Mouse (Mus musculus) heart, embryonic 14.5 days (tissue): ENCODE results near the gene Asprv1. TPM values are rescaled to one million over a fixed set of nuclear protein-coding genes. Genes with fewer than 3 reads are reported as not detected.

Experiments used
- ATAC-seq: fragments of 200-750 bp; cut with Nextera tagmentation; 2 replicates; pipeline ENCODE4 v1.8.0; 2017; ENCODE audit warnings: low read depth, moderate TSS enrichment; ENCODE audit not compliant: insufficient number of reproducible peaks, insufficient read depth, low FRiP score
- H3K27ac ChIP-seq, 2 experiments: fragments of 200-500 bp in 1 of 2; fragments of 300-500 bp in 1 of 2; sonication (generic) in 1 of 2; replicated peaks in 1 of 2; 2 replicates each; pipeline ENCODE4 v1.5.1; 2012 to 2014; ENCODE audit warnings: low read depth in 2 of 2, low read length in 2 of 2, control low read depth in 1 of 2, mild to moderate bottlenecking in 1 of 2, mixed read lengths in 1 of 2; ENCODE audit not compliant: control insufficient read depth in 1 of 2, insufficient read depth in 1 of 2
- H3K27me3 ChIP-seq: fragments of 300-500 bp; sonication (generic); 2 replicates; pipeline ENCODE4 v1.6.1; 2014; ENCODE audit warnings: mild to moderate bottlenecking, low read length, control low read depth; ENCODE audit not compliant: control insufficient read depth, insufficient read depth
- H3K36me3 ChIP-seq: fragments of 300-500 bp; sonication (generic); 2 replicates; pipeline ENCODE4 v1.6.1; 2014; ENCODE audit warnings: mild to moderate bottlenecking, control low read depth, low read length, mixed read lengths; ENCODE audit not compliant: control insufficient read depth, insufficient read depth
- H3K4me1 ChIP-seq, 2 experiments: fragments of 200-500 bp in 1 of 2; fragments of 300-500 bp in 1 of 2; sonication (generic) in 1 of 2; 2 replicates each; pipeline ENCODE4 v1.6.1; 2012 to 2014; ENCODE audit warnings: low read length in 2 of 2, control low read depth in 1 of 2, mixed read lengths in 1 of 2; ENCODE audit not compliant: control insufficient read depth in 2 of 2, insufficient read depth in 2 of 2
- H3K4me2 ChIP-seq: fragments of 300-500 bp; sonication (generic); 2 replicates; pipeline ENCODE4 v1.6.1; 2014; ENCODE audit warnings: mild to moderate bottlenecking, low read length
- H3K4me3 ChIP-seq, 2 experiments: fragments of 200-500 bp in 1 of 2; fragments of 300-500 bp in 1 of 2; sonication (generic) in 1 of 2; 2 replicates each; pipeline ENCODE4 v1.5.1; 2012 to 2014; ENCODE audit warnings: low read length in 2 of 2, mild to moderate bottlenecking in 2 of 2, control low read depth in 1 of 2, low read depth in 1 of 2, moderate library complexity in 1 of 2; ENCODE audit not compliant: control insufficient read depth in 1 of 2, insufficient read depth in 1 of 2
- H3K9ac ChIP-seq: fragments of 300-500 bp; sonication (generic); 2 replicates; pipeline ENCODE4 v1.6.1; 2014; ENCODE audit warnings: mild to moderate bottlenecking, low read length
- H3K9me3 ChIP-seq: fragments of 300-500 bp; sonication (generic); 2 replicates; pipeline ENCODE4 v1.6.1; 2016; ENCODE audit warnings: low read length, control low read depth; ENCODE audit not compliant: control insufficient read depth
- WGBS: fragments of 180-500 bp; shearing (Covaris S2); extraction: QIAGEN DNeasy Blood & Tissue Kit; methylation state at CpG from one replicate; pipeline ENCODE4 v1.1.7; 2014; 5-methylcytosine and 5-hydroxymethylcytosine counted together
- polyA plus RNA-seq: library from polyadenylated mRNA; unstranded; fragments of >200 nt; fragmentation: Nextera tagmentation; extraction: Ambion mirVana; gene quantifications from 2 replicates; pipeline ENCODE4 v1.2.1, GENCODE M21; 2014

Gene Asprv1
- polyA plus RNA-seq, 1 experiment from 2014 or later: not detected

GRCm38 (mm10) chr6:86653026-86653425, 25.1 kb downstream of the Asprv1 start:
- Histone ChIP-seq H3K27ac (no peak overlapping the region), H3K9me3 (no peaks in the 10 kb centered on the region), H3K36me3 (peaks cover 55% of the 10 kb centered on the region), H3K4me1 (peaks cover 6 to 14% of the 10 kb centered on the region in 2 experiments), H3K27me3 (no peaks in the 10 kb centered on the region), H3K9ac (no peak overlapping the region), H3K4me3 (no peak overlapping the region), H3K4me2 (no peak overlapping the region)
- WGBS: 93% methylated on average over 6 of the region's 6 CpGs
- no peak for ATAC-seq

GRCm38 (mm10) chr6:86654270-86654916, 26.4 kb downstream of the Asprv1 start:
- 73% methylated on average over 9 of the region's 9 CpGs for WGBS
- peaks cover 6 to 14% of the 10 kb centered on the region in 2 experiments for H3K4me1 ChIP-seq
- no peak for ATAC-seq

DNA sequence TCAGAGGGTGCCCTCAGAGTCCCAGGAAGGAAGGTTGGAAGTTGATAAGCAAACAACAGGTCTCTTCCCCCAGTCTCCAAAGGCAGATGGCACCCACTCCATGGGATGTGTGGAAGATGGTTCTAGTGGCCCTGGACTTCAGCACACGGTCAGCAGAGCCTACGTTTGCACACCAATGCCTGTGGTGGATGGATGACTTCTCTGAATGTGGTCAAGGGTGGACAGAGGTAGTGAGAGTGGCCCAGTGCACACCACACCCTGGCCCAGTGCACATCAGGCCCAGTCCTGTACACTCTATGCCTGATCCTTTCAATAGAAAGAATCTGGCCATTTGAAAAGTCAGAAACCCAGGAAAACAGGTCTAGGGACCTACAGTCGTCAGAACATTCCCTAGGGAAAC, 30.5 kb downstream of the Asprv1 start:
- H3K9ac ChIP-seq: no peak overlapping the region
- H3K36me3 ChIP-seq: peaks cover 42% of the 10 kb centered on the region
- H3K4me1 ChIP-seq: peaks cover 6 to 14% of the 10 kb centered on the region in 2 experiments
- H3K4me3 ChIP-seq: no peak overlapping the region
- H3K4me2 ChIP-seq: no peak overlapping the region
- no peaks in the 10 kb centered on the region for H3K9me3 ChIP-seq
- ATAC-seq: no peak
- WGBS: 82% methylated on average over 3 of the region's 3 CpGs
- H3K27me3 ChIP-seq: no peaks in the 10 kb centered on the region
- no peak overlapping the region for H3K27ac ChIP-seq

More at GRCm38 (mm10) chr6:86654270-86654916, 26.4 kb downstream of the Asprv1 start:
- no peak overlapping the region for H3K27ac ChIP-seq
- no peak overlapping the region for H3K4me3 ChIP-seq
- no peaks in the 10 kb centered on the region for H3K9me3 ChIP-seq
- H3K36me3 ChIP-seq: peaks cover 45% of the 10 kb centered on the region
- H3K27me3 ChIP-seq: no peaks in the 10 kb centered on the region
- no peak overlapping the region for H3K9ac ChIP-seq
- H3K4me2 ChIP-seq: no peak overlapping the region

DNA sequence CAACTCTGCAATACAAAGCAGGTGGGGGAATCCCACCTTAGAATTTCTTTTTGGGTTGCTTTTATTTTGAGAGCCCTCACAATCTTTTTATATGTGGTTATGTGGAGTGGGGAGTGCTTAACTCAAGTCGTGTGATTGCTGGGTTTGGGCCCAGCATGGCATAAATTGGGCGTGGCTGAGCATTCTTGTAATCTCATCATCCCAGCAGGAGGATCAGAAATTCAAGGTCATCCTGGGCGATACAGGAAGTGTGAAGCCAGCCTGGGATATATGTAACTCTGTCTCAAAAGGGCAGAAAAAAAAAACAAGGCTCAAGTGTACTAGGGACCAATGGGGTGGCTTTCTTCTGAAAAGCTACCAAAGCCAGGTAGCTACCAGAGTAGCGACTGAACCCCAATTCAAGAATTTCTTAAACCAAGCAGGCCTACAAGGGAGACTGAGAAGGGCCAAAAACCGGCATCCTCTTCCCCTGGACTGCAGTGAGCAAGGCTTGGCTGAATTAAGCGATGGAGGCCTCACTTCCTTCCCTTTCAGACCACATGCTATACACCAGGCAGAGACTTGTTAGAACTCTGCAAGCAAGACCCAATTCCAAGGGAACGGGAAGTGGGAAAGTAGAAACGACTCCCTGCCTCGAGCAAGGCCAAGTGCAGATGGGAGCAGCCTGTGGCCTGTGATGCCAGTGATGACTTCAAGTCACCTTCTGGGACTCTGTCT, 32.4 kb downstream of the Asprv1 start:
- Histone ChIP-seq H3K4me2 (no peak overlapping the region), H3K27ac (no peak overlapping the region), H3K9me3 (no peaks in the 10 kb centered on the region), H3K4me3 (no peak overlapping the region), H3K27me3 (no peaks in the 10 kb centered on the region), H3K9ac (no peak overlapping the region), H3K4me1 (peaks cover 6 to 14% of the 10 kb centered on the region in 2 experiments), H3K36me3 (peaks cover 43% of the 10 kb centered on the region)
- WGBS: 70% methylated on average over 9 of the region's 9 CpGs
- no peak for ATAC-seq

DNA sequence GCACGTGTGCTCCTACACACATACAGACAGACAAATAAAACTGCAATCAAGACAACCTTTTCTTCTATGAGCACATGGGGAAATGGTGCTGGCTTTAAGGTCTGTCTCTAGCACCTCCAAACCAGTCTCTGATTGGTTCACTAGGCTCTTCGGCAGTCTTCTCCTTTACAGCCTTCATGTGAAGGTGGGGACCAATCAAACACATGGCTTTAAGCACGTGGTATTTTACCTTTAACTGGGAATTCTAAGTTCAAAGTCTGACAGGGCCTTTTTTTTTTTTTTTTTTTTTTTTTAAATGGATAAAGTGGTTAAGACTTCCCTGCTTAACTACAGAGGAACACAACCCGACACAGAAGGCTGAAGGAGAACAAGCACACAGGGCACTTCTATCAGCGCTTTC, 37.1 kb downstream of the Asprv1 start:
- no peak for ATAC-seq
- H3K9me3 ChIP-seq: no peaks in the 10 kb centered on the region
- H3K27me3 ChIP-seq: no peaks in the 10 kb centered on the region
- H3K27ac ChIP-seq: no peak overlapping the region
- 76% methylated on average over 5 of the region's 5 CpGs for WGBS
- H3K4me3 ChIP-seq: no peak overlapping the region
- no peak overlapping the region for H3K9ac ChIP-seq
- peaks cover 32% of the 10 kb centered on the region for H3K36me3 ChIP-seq
- H3K4me1 ChIP-seq: peaks cover 0 to 19% of the 10 kb centered on the region in 2 experiments; a peak in 2 of 4 replicates
- no peak overlapping the region for H3K4me2 ChIP-seq

GRCm38 (mm10) chr6:86665560-86666307, 37.8 kb downstream of the Asprv1 start:
- Histone ChIP-seq H3K9me3 (no peaks in the 10 kb centered on the region), H3K4me3 (no peak overlapping the region), H3K27me3 (no peaks in the 10 kb centered on the region), H3K9ac (no peak overlapping the region), H3K4me1 (peaks cover 0 to 19% of the 10 kb centered on the region in 2 experiments; a peak in 2 of 4 replicates), H3K27ac (no peak overlapping the region), H3K4me2 (no peak overlapping the region), H3K36me3 (peaks cover 28% of the 10 kb centered on the region)
- ATAC-seq: no peak
- WGBS: 81% methylated on average over 17 of the region's 17 CpGs

DNA sequence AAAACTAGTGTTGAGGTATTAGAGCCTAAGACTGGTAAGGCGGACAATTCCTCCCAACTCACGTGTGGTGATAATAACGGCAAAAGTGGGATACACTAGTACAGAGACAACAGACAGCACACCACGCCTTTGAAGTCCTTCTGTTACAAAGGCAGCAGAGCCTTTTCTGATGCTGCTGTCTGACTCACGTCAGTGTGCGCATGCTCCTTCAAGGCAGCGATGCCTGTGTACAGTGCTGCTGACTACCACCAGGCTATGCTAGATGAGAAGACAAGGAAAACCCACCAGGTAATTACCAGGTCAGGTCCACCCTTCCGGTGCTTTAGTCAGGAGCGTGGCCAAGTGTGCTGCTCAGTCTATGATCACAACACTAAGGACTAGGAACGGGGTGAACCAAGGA, 39.1 kb downstream of the Asprv1 start:
- Histone ChIP-seq H3K27me3 (no peaks in the 10 kb centered on the region), H3K4me2 (no peak overlapping the region), H3K9me3 (no peaks in the 10 kb centered on the region), H3K36me3 (peaks cover 28% of the 10 kb centered on the region), H3K4me3 (peak overlapping the region in 1 of 2 experiments; percentile 6; a peak in 1 of 4 replicates), H3K27ac (no peak overlapping the region), H3K9ac (no peak overlapping the region), H3K4me1 (peaks cover 0 to 19% of the 10 kb centered on the region in 2 experiments; a peak in 2 of 4 replicates)
- whole genome bisulfite sequencing: 89% methylated on average over 10 of the region's 10 CpGs
- ATAC-seq: no peak
